Mouse (Mus musculus): Measurements from ENCODE around the gene Rfx1. TPM values are rescaled to one million over a fixed set of nuclear protein-coding genes. Genes with fewer than 3 reads are reported as not detected.

Rfx1 gene
- total and polyA plus RNA-seq, 3 experiments: 8.8 to 11.0 (median 9.5) TPM

- intact Hi-C loops (cut with DNase I): no loop called here
Measured at GRCm38 (mm10) chr8:84044900-84045299, 21.7 kb upstream of the Rfx1 start, which contains the start of gene Rln3. Rln3 (minus strand) TSS chr8:84045000.

GRCm38 (mm10) chr8:84046505-84046904 lies 20.1 kb upstream of the Rfx1 start:
- DNase-seq: no peak
- Histone ChIP-seq H3K9ac (ENCODE audit: low read depth, low read length) (no peak overlapping the region), H3K36me3 (ENCODE audit: control insufficient read depth, insufficient read depth, low read length) (no peaks in the 10 kb centered on the region), H3K79me2 (replicated peaks; ENCODE audit: control insufficient read depth, insufficient read depth, low read length) (no peaks in the 10 kb centered on the region), H3K27me3 (ENCODE audit: control insufficient read depth, insufficient read depth, low read length) (no peaks in the 10 kb centered on the region; the same call in 1 of the 2 replicates), H3K4me3 (no peak overlapping the region), H3K4me1 (ENCODE audit: control insufficient read depth, insufficient read depth, low read length) (no peaks in the 10 kb centered on the region), H3K27ac (no peak overlapping the region)
- TF ChIP-seq EP300 (IDR thresholded peaks at IDR 0.05; ENCODE audit: insufficient read depth, low read depth, low read length): no peak
- no peak for TF ChIP-seq CTCF (IDR thresholded peaks at IDR 0.05)
- TF ChIP-seq POLR2A (IDR thresholded peaks at IDR 0.05; ENCODE audit: insufficient read depth, low read depth, low read length): no peak
- WGBS: 85% methylated on average over 3 of the region's 3 CpGs
- intact Hi-C loops (cut with DNase I): no loop called here

More at GRCm38 (mm10) chr8:84044900-84045299, 21.7 kb upstream of the Rfx1 start, which contains the start of gene Rln3:
- DNase-seq: no peak
- no peak for TF ChIP-seq EP300 (IDR thresholded peaks at IDR 0.05; ENCODE audit: insufficient read depth, low read depth, low read length)
- no peaks in the 10 kb centered on the region for H3K79me2 ChIP-seq (replicated peaks; ENCODE audit: control insufficient read depth, insufficient read depth, low read length)
- no peak within 1 kb of the TSS for H3K4me3 ChIP-seq
- H3K36me3 ChIP-seq (ENCODE audit: control insufficient read depth, insufficient read depth, low read length): no peaks in the 10 kb centered on the region
- H3K27ac ChIP-seq: no peak within 1 kb of the TSS
- no peaks in the 10 kb centered on the region for H3K4me1 ChIP-seq (ENCODE audit: control insufficient read depth, insufficient read depth, low read length)
- no peak within 1 kb of the TSS; the same call in 1 of the 2 replicates for H3K9ac ChIP-seq (ENCODE audit: low read depth, low read length)
- no peaks in the 10 kb centered on the region; the same call in 1 of the 2 replicates for H3K27me3 ChIP-seq (ENCODE audit: control insufficient read depth, insufficient read depth, low read length)
- 29% methylated on average over 9 of the region's 9 CpGs for WGBS

GRCm38 (mm10) chr8:84048171-84048570 lies 18.5 kb upstream of the Rfx1 start:
- no peak overlapping the region for H3K27ac ChIP-seq
- no peaks in the 10 kb centered on the region for H3K79me2 ChIP-seq (replicated peaks; ENCODE audit: control insufficient read depth, insufficient read depth, low read length)
- intact Hi-C loops (cut with DNase I): no loop called here
- no peaks in the 10 kb centered on the region; the same call in 1 of the 2 replicates for H3K27me3 ChIP-seq (ENCODE audit: control insufficient read depth, insufficient read depth, low read length)
- no peak overlapping the region for H3K9ac ChIP-seq (ENCODE audit: low read depth, low read length)
- 72% methylated on average over 5 of the region's 5 CpGs for WGBS
- no peaks in the 10 kb centered on the region for H3K36me3 ChIP-seq (ENCODE audit: control insufficient read depth, insufficient read depth, low read length)
- DNase-seq: no peak
- TF ChIP-seq CTCF (IDR thresholded peaks at IDR 0.05) (no peak), EP300 (IDR thresholded peaks at IDR 0.05; ENCODE audit: insufficient read depth, low read depth, low read length) (no peak), POLR2A (IDR thresholded peaks at IDR 0.05; ENCODE audit: insufficient read depth, low read depth, low read length) (no peak)
- no peaks in the 10 kb centered on the region for H3K4me1 ChIP-seq (ENCODE audit: control insufficient read depth, insufficient read depth, low read length)
- no peak overlapping the region for H3K4me3 ChIP-seq

GRCm38 (mm10) chr8:84052746-84053145 lies 13.9 kb upstream of the Rfx1 start:
- H3K79me2 ChIP-seq (replicated peaks; ENCODE audit: control insufficient read depth, insufficient read depth, low read length): no peaks in the 10 kb centered on the region
- no peak overlapping the region for H3K27ac ChIP-seq
- no peaks in the 10 kb centered on the region for H3K27me3 ChIP-seq (ENCODE audit: control insufficient read depth, insufficient read depth, low read length)
- TF ChIP-seq CTCF (IDR thresholded peaks at IDR 0.05) (no peak), POLR2A (IDR thresholded peaks at IDR 0.05; ENCODE audit: insufficient read depth, low read depth, low read length) (no peak), EP300 (IDR thresholded peaks at IDR 0.05; ENCODE audit: insufficient read depth, low read depth, low read length) (no peak)
- intact Hi-C loops (cut with DNase I): no loop called here
- no peak overlapping the region for H3K9ac ChIP-seq (ENCODE audit: low read depth, low read length)
- H3K4me1 ChIP-seq (ENCODE audit: control insufficient read depth, insufficient read depth, low read length): no peaks in the 10 kb centered on the region
- DNase-seq: no peak
- no peak overlapping the region for H3K4me3 ChIP-seq
- H3K36me3 ChIP-seq (ENCODE audit: control insufficient read depth, insufficient read depth, low read length): no peaks in the 10 kb centered on the region
- 26% methylated on average over 3 of the region's 3 CpGs for WGBS

- no peaks in the 10 kb centered on the region for H3K36me3 ChIP-seq (ENCODE audit: control insufficient read depth, insufficient read depth, low read length)
- no peak for DNase-seq
- intact Hi-C loops (cut with DNase I): no loop called here
- WGBS: 69% methylated on average over 5 of the region's 5 CpGs
- no peaks in the 10 kb centered on the region for H3K79me2 ChIP-seq (replicated peaks; ENCODE audit: control insufficient read depth, insufficient read depth, low read length)
- TF ChIP-seq POLR2A (IDR thresholded peaks at IDR 0.05; ENCODE audit: insufficient read depth, low read depth, low read length) (no peak), EP300 (IDR thresholded peaks at IDR 0.05; ENCODE audit: insufficient read depth, low read depth, low read length) (no peak)
- no peaks in the 10 kb centered on the region for H3K27me3 ChIP-seq (ENCODE audit: control insufficient read depth, insufficient read depth, low read length)
- H3K4me3 ChIP-seq: no peak overlapping the region
- no peak overlapping the region for H3K27ac ChIP-seq
- H3K4me1 ChIP-seq (ENCODE audit: control insufficient read depth, insufficient read depth, low read length): no peaks in the 10 kb centered on the region
- no peak overlapping the region for H3K9ac ChIP-seq (ENCODE audit: low read depth, low read length)
Measured at GRCm38 (mm10) chr8:84053229-84053628, 13.4 kb upstream of the Rfx1 start.

GRCm38 (mm10) chr8:84057827-84058226 lies 8.8 kb upstream of the Rfx1 start:
- DNase-seq: no peak
- Histone ChIP-seq H3K79me2 (replicated peaks; ENCODE audit: control insufficient read depth, insufficient read depth, low read length) (no peaks in the 10 kb centered on the region), H3K9ac (ENCODE audit: low read depth, low read length) (no peak overlapping the region), H3K4me1 (ENCODE audit: control insufficient read depth, insufficient read depth, low read length) (no peaks in the 10 kb centered on the region), H3K27me3 (ENCODE audit: control insufficient read depth, insufficient read depth, low read length) (no peaks in the 10 kb centered on the region), H3K36me3 (ENCODE audit: control insufficient read depth, insufficient read depth, low read length) (no peaks in the 10 kb centered on the region), H3K4me3 (no peak overlapping the region), H3K27ac (no peak overlapping the region)
- TF ChIP-seq CTCF (IDR thresholded peaks at IDR 0.05): no peak
- no peak for TF ChIP-seq EP300 (IDR thresholded peaks at IDR 0.05; ENCODE audit: insufficient read depth, low read depth, low read length)
- TF ChIP-seq POLR2A (IDR thresholded peaks at IDR 0.05; ENCODE audit: insufficient read depth, low read depth, low read length): no peak
- intact Hi-C loops (cut with DNase I): no loop called here
- WGBS: 96% methylated on average over 1 of the region's 1 CpGs

All from heart, adult 2 months (tissue).